ENCODE assay signal across 12 mouse cellular contexts in genomic region chr3:33074266-33074981, GRCm38 (mm10).
DNase-seq lines count a peak whose midpoint lies in the region; ATAC-seq lines count a peak whose summit lies in the region.
"Had no signal": no experiment of that assay in that cellular context is flagged by ENCODE, and none has a peak within 500 bp of the region (broad histone marks: within the 10 kb centered on the region; RNA-seq: fewer than 3 reads in every experiment).

No protein-coding gene starts in this region.

- ATAC-seq in forebrain, embryonic 14.5 days: peak; percentile 76
- peak; percentile 44; the same call in 1 of the 2 replicates for ATAC-seq in midbrain, embryonic 16.5 days
- ATAC-seq in activated CD4-positive, CD25-positive, alpha-beta regulatory T cell, adult 4 months: no peak
- ATAC-seq: inflammation-experienced regulatory T-cells, adult 6 months had no signal

- no peaks in the 10 kb centered on the region for H3K27me3 ChIP-seq in forebrain, embryonic 14.5 days (replicated peaks; ENCODE audit: control insufficient read depth, insufficient read depth, low read length)
- no peaks in the 10 kb centered on the region for H3K27me3 ChIP-seq in midbrain, embryonic 16.5 days (ENCODE audit: control insufficient read depth, insufficient read depth, low read depth, low read length)
- H3K27me3 ChIP-seq: embryonic facial prominence, embryonic 12.5 days; heart, embryonic 12.5 days; stomach, embryonic 15.5 days had no signal

- H3K9me3 ChIP-seq in forebrain, embryonic 14.5 days (replicated peaks; ENCODE audit: control insufficient read depth, low read length): no peaks in the 10 kb centered on the region
- no peaks in the 10 kb centered on the region for H3K9me3 ChIP-seq in midbrain, embryonic 16.5 days (replicated peaks; ENCODE audit: control insufficient read depth, low read length, poor library complexity, severe bottlenecking)
- H3K9me3 ChIP-seq: embryonic facial prominence, embryonic 12.5 days; heart, embryonic 12.5 days; stomach, embryonic 15.5 days had no signal

- H3K27ac ChIP-seq in forebrain, embryonic 14.5 days (ENCODE audit: low read depth, low read length): no peak overlapping the region
- no peak overlapping the region for H3K27ac ChIP-seq in midbrain, embryonic 16.5 days (ENCODE audit: low read length)
- H3K27ac ChIP-seq: embryonic facial prominence, embryonic 12.5 days; stomach, embryonic 15.5 days had no signal

- WGBS in forebrain, embryonic 14.5 days: 54% methylated on average over 10 of the region's 10 CpGs
- WGBS in midbrain, embryonic 16.5 days: 67% methylated on average over 10 of the region's 10 CpGs

- no peak overlapping the region for H3K4me3 ChIP-seq in forebrain, embryonic 14.5 days (ENCODE audit: low read depth, low read length)
- no peak overlapping the region for H3K4me3 ChIP-seq in midbrain, embryonic 16.5 days (ENCODE audit: low read depth, low read length)
- H3K4me3 ChIP-seq: embryonic facial prominence, embryonic 12.5 days; heart, embryonic 12.5 days; stomach, embryonic 15.5 days had no signal

- H3K9ac ChIP-seq in forebrain, embryonic 14.5 days (ENCODE audit: low read length): no peak overlapping the region
- H3K9ac ChIP-seq in midbrain, embryonic 16.5 days (ENCODE audit: low read depth, low read length): no peak overlapping the region
- H3K9ac ChIP-seq: embryonic facial prominence, embryonic 12.5 days; heart, embryonic 12.5 days; stomach, embryonic 15.5 days had no signal

- peaks cover 9% of the 10 kb centered on the region; the same call in 1 of the 2 replicates for H3K4me1 ChIP-seq in forebrain, embryonic 14.5 days (ENCODE audit: control insufficient read depth, insufficient read depth, low read length)
- no peaks in the 10 kb centered on the region for H3K4me1 ChIP-seq in midbrain, embryonic 16.5 days (ENCODE audit: control insufficient read depth, insufficient read depth, low read length)
- H3K4me1 ChIP-seq: embryonic facial prominence, embryonic 12.5 days; stomach, embryonic 15.5 days had no signal

- H3K4me2 ChIP-seq in forebrain, embryonic 14.5 days (ENCODE audit: low read length): no peak overlapping the region
- no peak overlapping the region for H3K4me2 ChIP-seq in midbrain, embryonic 16.5 days (ENCODE audit: low read length)
- H3K4me2 ChIP-seq: embryonic facial prominence, embryonic 12.5 days; heart, embryonic 12.5 days; stomach, embryonic 15.5 days had no signal

- no peaks in the 10 kb centered on the region for H3K36me3 ChIP-seq in forebrain, embryonic 14.5 days (ENCODE audit: control insufficient read depth, insufficient read depth, low read length)
- no peaks in the 10 kb centered on the region for H3K36me3 ChIP-seq in midbrain, embryonic 16.5 days (ENCODE audit: control insufficient read depth, insufficient read depth, low read length)
- H3K36me3 ChIP-seq: embryonic facial prominence, embryonic 12.5 days; heart, embryonic 12.5 days; stomach, embryonic 15.5 days had no signal

- DNase-seq in adrenal gland, postnatal 14 days: peak; percentile 26
- DNase-seq in adrenal gland, postnatal 36 days: no peak
- DNase-seq in left cerebral cortex, postnatal 4 days: peak; percentile 65
- DNase-seq in left cerebral cortex, postnatal 36 days (ENCODE audit: low spot score in 2 of 2): no peak
- DNase-seq in forebrain, embryonic 14.5 days (ENCODE audit: low spot score): peak; percentile 59
- DNase-seq in kidney, adult 18-20 months: no peak

- intact Hi-C loops in left cerebral cortex, postnatal 4 days (cut with DNase I): no loop called here
- intact Hi-C loops in left cerebral cortex, postnatal 36 days (cut with DNase I): no loop called here

Comparison
In these comparisons a context has a peak if more than half of its experiments do, and no peak if none do; other contexts are left out.
1. DNase-seq: peak in adrenal gland, postnatal 14 days (single experiment), left cerebral cortex, postnatal 4 days (single experiment) and forebrain, embryonic 14.5 days (single experiment); none in adrenal gland, postnatal 36 days (0 of 2), left cerebral cortex, postnatal 36 days (0 of 2) and kidney, adult 18-20 months (single experiment).